Mouse (Mus musculus): ENCODE data around the gene Gm20806. TPM values are rescaled to one million over a fixed set of nuclear protein-coding genes. Genes with fewer than 3 reads are reported as not detected.
"Not testable (repeated sequence)": the region's sequence is repeated elsewhere in the genome, so short reads cannot be mapped to it uniquely, and the experiment has no call there.

Gene Gm20806
- not detected for polyA plus RNA-seq (2017; shearing (Covaris generic))

GRCm38 (mm10) chrY:78837956-78838355 lies at the start of gene Gm20806:
Gene Gm20806 (minus strand): TSS chrY:78838056.
- ATAC-seq, result not testable (repeated sequence)

Measured in CD4-positive, CD25-positive, alpha-beta regulatory T cell, adult 4 months (primary cell).